Mouse (Mus musculus) kidney, adult 8-10 months (tissue): ENCODE data around the gene Gm3045.
A peak's percentile ranks its signal among the peaks of the same experiment; 100 is the strongest.

ENCODE experiments used
- DNase-seq, 2 experiments: peaks; one replicate each; pipeline ENCODE4 v3.0.0; 2022

Gene Gm3045

GRCm38 (mm10) chr13:56426365-56426764 is at the start of gene Gm3045:
Gene Gm3045, plus strand, starts transcription at chr13:56426594.
- DNase-seq, result no peak

- no peak for DNase-seq
Measured at GRCm38 (mm10) chr13:56380855-56381685, 45.3 kb upstream of the Gm3045 start.

- no peak for DNase-seq
Measured at GRCm38 (mm10) chr13:56383406-56383805, 43.0 kb upstream of the Gm3045 start.

GRCm38 (mm10) chr13:56386411-56386810 is 40.0 kb upstream of the Gm3045 start:
- DNase-seq, result no peak

- no peak for DNase-seq
Measured at GRCm38 (mm10) chr13:56387374-56387773, 39.0 kb upstream of the Gm3045 start.

GRCm38 (mm10) chr13:56388042-56388441 is 38.4 kb upstream of the Gm3045 start:
- DNase-seq, result no peak

- DNase-seq, result no peak
Measured at GRCm38 (mm10) chr13:56397572-56397971, 28.8 kb upstream of the Gm3045 start.

GRCm38 (mm10) chr13:56401186-56401585 is 25.2 kb upstream of the Gm3045 start:
- no peak for DNase-seq

GRCm38 (mm10) chr13:56403381-56404086 is 22.9 kb upstream of the Gm3045 start:
- no peak for DNase-seq

GRCm38 (mm10) chr13:56404511-56405140 is 21.8 kb upstream of the Gm3045 start:
- no peak for DNase-seq

GRCm38 (mm10) chr13:56412286-56412873 is 14.0 kb upstream of the Gm3045 start:
- DNase-seq, result no peak

GRCm38 (mm10) chr13:56418685-56419483 is 7.5 kb upstream of the Gm3045 start:
- DNase-seq, result no peak

- no peak for DNase-seq
Measured at GRCm38 (mm10) chr13:56419538-56419937, 6.9 kb upstream of the Gm3045 start.

GRCm38 (mm10) chr13:56422072-56422723 is 4.2 kb upstream of the Gm3045 start:
- peak; percentile 52 to 84 for DNase-seq

- DNase-seq, result no peak
Measured at GRCm38 (mm10) chr13:56425931-56426330, 463 bp upstream of the Gm3045 start.

- peak; percentile 63 to 80 for DNase-seq
Measured at GRCm38 (mm10) chr13:56428724-56429500, 2.5 kb downstream of the Gm3045 start.

- no peak for DNase-seq
Measured at GRCm38 (mm10) chr13:56432496-56432895, 6.1 kb downstream of the Gm3045 start.

- DNase-seq, result peak in 1 of 2 experiments; percentile 67
Measured at GRCm38 (mm10) chr13:56433466-56433865, 7.1 kb downstream of the Gm3045 start.

GRCm38 (mm10) chr13:56434311-56434751 is 7.9 kb downstream of the Gm3045 start:
- peak; percentile 88 to 90 for DNase-seq

GRCm38 (mm10) chr13:56435615-56436287 is 9.4 kb downstream of the Gm3045 start:
- DNase-seq, result peak in 1 of 2 experiments; percentile 31
